Mouse (Mus musculus) layer of hippocampus, adult 11-12 months (tissue): ENCODE data around the gene Adam3.

ENCODE experiments used
- DNase-seq: peaks from one replicate; pipeline ENCODE4 v3.0.0; 2022; ENCODE audit warnings: low spot score

Adam3 gene

GRCm38 (mm10) chr8:24725630-24726029 lies at the start of gene Adam3:
Gene Adam3, minus strand, starts transcription at chr8:24725852.
- no peak for DNase-seq

GRCm38 (mm10) chr8:24724886-24725626 lies 596 bp downstream of the Adam3 start:
- no peak for DNase-seq
